Comparison of ENCODE assay signal across 32 mouse cellular contexts in the genomic region with DNA sequence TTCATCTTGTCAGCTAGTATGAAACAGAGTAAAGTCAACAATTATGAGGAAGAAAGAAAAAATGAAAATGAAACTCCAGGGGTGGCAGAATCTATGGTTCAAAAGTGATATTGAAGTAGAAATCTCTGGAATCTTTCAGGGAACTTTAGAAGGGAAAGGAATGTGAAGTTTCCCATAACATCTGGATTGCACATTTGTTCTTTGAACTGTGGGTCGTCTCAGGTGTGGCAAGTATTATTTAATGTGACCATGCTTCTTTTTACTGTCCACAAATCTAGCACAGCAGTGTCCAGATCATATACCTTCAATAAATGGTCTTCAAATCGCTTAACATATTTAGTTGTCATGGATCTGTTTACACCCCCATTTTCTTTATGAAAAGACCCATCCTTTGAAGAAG.
DNase-seq lines count a peak whose midpoint lies in the region; ATAC-seq and TF ChIP-seq lines count a peak whose summit lies in the region.
"Had no signal": no experiment of that assay in that cellular context is flagged by ENCODE, and none has a peak within 500 bp of the region (broad histone marks: within the 10 kb centered on the region; RNA-seq: fewer than 3 reads in every experiment).

No protein-coding gene starts in this region.

- TF ChIP-seq CTCF in embryonic fibroblast, embryonic 13.5 days (IDR thresholded peaks at IDR 0.05; ENCODE audit: borderline replicate concordance, insufficient read depth, low read length), result no peak

- peaks cover 6% of the 10 kb centered on the region; the same call in 1 of the 2 replicates for H3K4me1 ChIP-seq in embryonic fibroblast, embryonic 13.5 days (ENCODE audit: control insufficient read depth, insufficient read depth, low read length)
- peaks cover 33% of the 10 kb centered on the region for H3K4me1 ChIP-seq in limb, embryonic 13.5 days
- H3K4me1 ChIP-seq in midbrain, embryonic 11.5 days (ENCODE audit: control insufficient read depth, insufficient read depth, low read length), result no peaks in the 10 kb centered on the region
- H3K4me1 ChIP-seq: hindbrain, embryonic 10.5 days; hindbrain, embryonic 15.5 days; liver, embryonic 13.5 days; stomach, embryonic 15.5 days had no signal

- intact Hi-C loops in gastrocnemius, postnatal 14 days (cut with DNase I; ENCODE audit: low total_unique reads), result no loop called here

- no peak for TF ChIP-seq POLR2A in embryonic fibroblast, embryonic 13.5 days (IDR thresholded peaks at IDR 0.05; ENCODE audit: low read depth, low read length)

- WGBS in limb, embryonic 13.5 days, result 19% methylated on average over 2 of the region's 2 CpGs
- 69% methylated on average over 2 of the region's 2 CpGs for WGBS in midbrain, embryonic 11.5 days

- no peak overlapping the region for H3K4me2 ChIP-seq in limb, embryonic 13.5 days (replicated peaks)
- no peak overlapping the region for H3K4me2 ChIP-seq in midbrain, embryonic 11.5 days
- H3K4me2 ChIP-seq: forebrain, embryonic 15.5 days; heart, embryonic 13.5 days; hindbrain, embryonic 15.5 days; kidney, embryonic 15.5 days; liver, embryonic 13.5 days; midbrain, embryonic 15.5 days; stomach, embryonic 15.5 days had no signal

- ATAC-seq in limb, embryonic 13.5 days (ENCODE audit: low FRiP score, low read depth), result peak; percentile 35; the same call in 1 of the 2 replicates
- ATAC-seq in midbrain, embryonic 11.5 days (ENCODE audit: low FRiP score), result no peak
- ATAC-seq: inflammation-experienced regulatory T-cells, adult 6 months; lung, postnatal 0 days; midbrain, embryonic 15.5 days; Patski had no signal

- DNase-seq in embryo, embryonic 11 days, result peak; percentile 29
- DNase-seq in embryo, embryonic 9.5 days (ENCODE audit: extremely low spot score), result no peak
- DNase-seq in midbrain, embryonic 11.5 days (ENCODE audit: low spot score, missing footprints), result no peak
- DNase-seq in gastrocnemius, postnatal 14 days, result no peak
- DNase-seq in thymus, postnatal 0 days (ENCODE audit: low spot score), result no peak
- DNase-seq: adrenal gland, postnatal 14 days; cerebellum, adult 11 months; cerebellum, adult 9-10 months; gastrocnemius, adult 2 months; heart, postnatal 10 days; kidney, adult 11 months; kidney, postnatal 25 days; liver, embryonic 13.5 days; lung, adult 18-20 months; lung, postnatal 4 days; right cerebral cortex, postnatal 25 days; thymus, postnatal 14 days had no signal

- peak overlapping the region; percentile 34; the same call in 1 of the 2 replicates for H3K27ac ChIP-seq in embryonic fibroblast, embryonic 13.5 days (ENCODE audit: insufficient read depth, low read length)
- H3K27ac ChIP-seq in limb, embryonic 13.5 days, result peak overlapping the region; percentile 39; the same call in 1 of the 2 replicates
- H3K27ac ChIP-seq in midbrain, embryonic 11.5 days (ENCODE audit: low read depth, low read length), result no peak overlapping the region
- H3K27ac ChIP-seq: forebrain, embryonic 10.5 days; gastrocnemius, adult 2 months; heart, embryonic 13.5 days; hindbrain, embryonic 10.5 days; hindbrain, embryonic 15.5 days; kidney, embryonic 15.5 days; layer of hippocampus, adult 2 months; left cerebral cortex, adult 2 months; liver, embryonic 13.5 days; midbrain, embryonic 15.5 days; stomach, embryonic 15.5 days had no signal

- no peaks in the 10 kb centered on the region for H3K27me3 ChIP-seq in limb, embryonic 13.5 days
- no peaks in the 10 kb centered on the region for H3K27me3 ChIP-seq in midbrain, embryonic 11.5 days (ENCODE audit: control insufficient read depth, insufficient read depth, low read length)
- H3K27me3 ChIP-seq: forebrain, embryonic 15.5 days; heart, embryonic 13.5 days; hindbrain, embryonic 15.5 days; kidney, embryonic 15.5 days; liver, embryonic 13.5 days; midbrain, embryonic 15.5 days; Patski; stomach, embryonic 15.5 days had no signal

- H3K4me3 ChIP-seq in embryonic fibroblast, embryonic 13.5 days (ENCODE audit: insufficient read depth, low read length), result no peak overlapping the region
- no peak overlapping the region for H3K4me3 ChIP-seq in limb, embryonic 13.5 days
- no peak overlapping the region for H3K4me3 ChIP-seq in midbrain, embryonic 11.5 days (ENCODE audit: low read depth, low read length)
- H3K4me3 ChIP-seq: forebrain, embryonic 10.5 days; forebrain, embryonic 15.5 days; gastrocnemius, adult 2 months; heart, embryonic 13.5 days; hindbrain, embryonic 10.5 days; hindbrain, embryonic 15.5 days; kidney, embryonic 15.5 days; layer of hippocampus, adult 2 months; left cerebral cortex, adult 2 months; liver, embryonic 13.5 days; midbrain, embryonic 15.5 days; stomach, embryonic 15.5 days had no signal

- H3K36me3 ChIP-seq in limb, embryonic 13.5 days, result no peaks in the 10 kb centered on the region
- no peaks in the 10 kb centered on the region for H3K36me3 ChIP-seq in midbrain, embryonic 11.5 days (ENCODE audit: control insufficient read depth, insufficient read depth, low read length)
- H3K36me3 ChIP-seq: forebrain, embryonic 10.5 days; forebrain, embryonic 15.5 days; heart, embryonic 13.5 days; hindbrain, embryonic 10.5 days; hindbrain, embryonic 15.5 days; kidney, embryonic 15.5 days; liver, embryonic 13.5 days; midbrain, embryonic 15.5 days; stomach, embryonic 15.5 days had no signal

- H3K9me3 ChIP-seq in limb, embryonic 13.5 days, result no peaks in the 10 kb centered on the region
- no peaks in the 10 kb centered on the region for H3K9me3 ChIP-seq in midbrain, embryonic 11.5 days (ENCODE audit: control insufficient read depth, low read length)
- H3K9me3 ChIP-seq: forebrain, embryonic 10.5 days; forebrain, embryonic 15.5 days; heart, embryonic 13.5 days; hindbrain, embryonic 10.5 days; hindbrain, embryonic 15.5 days; kidney, embryonic 15.5 days; liver, embryonic 13.5 days; midbrain, embryonic 15.5 days; stomach, embryonic 15.5 days had no signal

- no peak overlapping the region for H3K9ac ChIP-seq in limb, embryonic 13.5 days
- no peak overlapping the region for H3K9ac ChIP-seq in midbrain, embryonic 11.5 days (ENCODE audit: low read length)
- H3K9ac ChIP-seq: forebrain, embryonic 15.5 days; heart, embryonic 13.5 days; hindbrain, embryonic 15.5 days; kidney, embryonic 15.5 days; liver, embryonic 13.5 days; midbrain, embryonic 15.5 days; stomach, embryonic 15.5 days had no signal
